Mouse (Mus musculus) spleen, adult 2 months (tissue): ENCODE results near the gene Vps33a.

Source experiments
- CTCF ChIP-seq: fragments of 200-500 bp; IDR thresholded peaks from 2 replicates; pipeline ENCODE4 v1.5.1; 2011; ENCODE audit warnings: mild to moderate bottlenecking, inconsistent platforms; ENCODE audit not compliant: insufficient read depth, insufficient read length, insufficient replicate concordance; ENCODE audit errors: extremely low read depth
- POLR2A ChIP-seq: fragments of 200-500 bp; IDR thresholded peaks from 2 replicates; pipeline ENCODE4 v1.6.1; 2011; ENCODE audit warnings: low read depth, low read length, inconsistent platforms

DNA sequence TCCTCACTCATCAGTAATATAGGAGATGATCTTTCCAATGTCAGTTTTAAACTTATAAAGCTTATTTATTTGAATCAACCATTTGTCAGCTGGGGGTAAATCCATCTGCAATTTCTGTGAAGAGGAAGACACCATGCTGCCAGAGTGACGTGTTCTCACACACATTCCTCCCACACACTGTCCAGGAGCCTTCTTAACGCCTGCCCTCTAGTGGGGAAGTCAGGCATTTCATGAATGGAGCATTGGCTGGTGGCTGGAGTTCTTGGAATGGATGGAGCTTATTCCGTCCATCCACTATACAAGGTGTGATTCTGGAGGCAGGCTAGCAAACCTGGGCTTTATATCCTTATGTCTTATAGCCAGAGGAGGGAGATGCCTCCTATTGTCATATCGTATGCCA lies 37.0 kb upstream of the Vps33a start:
- no peak for TF ChIP-seq POLR2A
- TF ChIP-seq CTCF, result peak; percentile 66; the same call in 1 of the 2 replicates
